Mouse (Mus musculus): ENCODE results near the gene Smco2.

DNA sequence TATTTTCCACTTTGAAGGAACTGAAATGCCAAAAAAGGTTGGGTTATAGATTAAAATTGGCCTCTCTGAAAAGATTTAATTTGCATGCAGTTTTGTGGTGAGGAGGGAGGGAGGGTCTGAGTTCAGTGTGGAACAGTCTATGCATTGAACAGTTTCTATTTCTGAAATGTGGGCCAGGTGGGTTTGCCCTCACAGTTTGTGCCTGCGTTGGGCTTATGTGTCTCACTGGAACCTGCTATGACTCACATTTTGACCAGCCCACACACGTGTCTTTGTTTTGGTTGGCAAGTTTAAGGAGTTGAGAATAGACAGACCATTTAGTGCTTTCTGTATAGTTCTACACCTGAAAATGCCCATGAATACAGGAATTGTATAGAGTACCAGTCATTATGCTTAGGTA, 44.0 kb downstream of the Smco2 start:
- TF ChIP-seq CTCF (IDR thresholded peaks at IDR 0.05; ENCODE audit: insufficient read depth, low read length) (no peak), POLR2A (IDR thresholded peaks at IDR 0.05; ENCODE audit: borderline replicate concordance, extremely low read depth, low read depth, low read length) (no peak)
